Mouse (Mus musculus): ENCODE data around the gene Cd2.

DNA sequence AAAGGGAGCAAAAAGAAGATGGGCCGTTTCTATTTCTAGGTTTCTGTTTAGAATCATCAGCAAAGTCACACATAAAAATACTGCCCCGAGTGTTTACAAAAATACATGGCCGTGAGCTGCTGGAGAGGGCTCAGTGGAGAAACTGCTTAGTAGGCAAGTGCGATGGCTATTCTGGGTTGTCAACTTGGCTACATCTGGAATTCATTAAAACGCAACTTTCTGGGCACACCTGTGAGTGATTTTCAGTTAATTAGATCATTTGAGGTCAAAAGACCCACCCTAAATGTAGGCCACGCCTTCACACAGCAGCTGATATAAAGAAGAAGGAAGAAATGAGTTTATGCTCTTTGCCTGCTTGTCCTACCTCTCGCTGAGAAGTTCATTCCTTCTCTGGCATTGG is 40.9 kb upstream of the Cd2 start:
- TF ChIP-seq CTCF (IDR thresholded peaks at IDR 0.05), result no peak
- TF ChIP-seq EP300 (IDR thresholded peaks at IDR 0.05), result no peak
